Mouse (Mus musculus): Measurements from ENCODE around the gene Gm1113. TPM values are rescaled to one million over a fixed set of nuclear protein-coding genes. Genes with fewer than 3 reads are reported as not detected.

Gene Gm1113
- not detected in 4 replicates for total RNA-seq (2023; ENCODE audit: inconsistent age)

GRCm38 (mm10) chr9:35518169-35518568, at the start of gene Gm1113:
Gene Gm1113, minus strand, starts transcription at chr9:35518269.

DNA sequence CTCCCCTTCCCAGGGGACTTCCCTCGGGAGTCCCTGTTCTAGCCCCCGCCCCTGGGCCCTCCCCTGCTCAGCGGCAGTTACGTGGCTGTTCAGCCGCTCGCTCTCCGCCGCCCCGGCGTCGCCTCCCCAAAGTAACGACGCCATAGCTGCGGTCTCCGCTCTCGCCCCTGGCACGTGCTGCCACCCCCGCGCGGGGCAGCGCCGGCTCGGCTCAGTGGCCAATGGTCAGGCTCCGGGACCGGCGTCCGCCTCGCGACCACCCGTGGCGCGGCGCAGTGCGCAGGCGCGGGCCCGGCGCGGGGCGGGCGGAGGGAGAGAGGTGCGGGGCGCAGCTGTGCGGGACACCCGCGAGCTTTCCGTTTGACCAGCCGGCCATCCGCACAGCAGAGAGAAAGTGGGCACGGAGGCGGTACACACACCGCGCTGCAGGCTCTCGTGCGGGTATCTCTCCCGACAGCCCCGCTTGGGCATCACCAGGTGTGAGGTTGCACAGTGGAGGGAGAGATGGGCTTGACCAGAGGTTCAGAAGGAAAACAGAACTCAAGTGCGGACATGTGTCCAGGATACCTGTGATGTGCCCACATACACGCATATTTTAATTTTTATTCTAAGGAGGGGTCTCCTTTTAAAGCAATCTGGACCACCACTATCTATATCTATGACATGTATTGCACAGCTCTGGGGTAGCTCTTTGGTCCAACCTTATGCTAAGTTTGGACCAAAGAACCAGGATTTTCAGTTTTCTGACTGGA, 40.4 kb upstream of the Gm1113 start, which contains the start of the genes Ddx25 and Pus3:
Gene Ddx25, minus strand, starts transcription at position 272 of the 752 bp plus-strand sequence.
Gene Pus3, plus strand, starts transcription at position 339 of the 752 bp plus-strand sequence.

Other genes with a start within 250 kb of the Gm1113 start
- gene Cdon, start 97.1 kb downstream of the Gm1113 start, total RNA-seq (2023; ENCODE audit: inconsistent age) = 6.0 to 9.6 TPM (median 7.2 TPM) in 4 replicates
- gene Ddx25, start 40.3 kb upstream of the Gm1113 start, total RNA-seq (2023; ENCODE audit: inconsistent age) = 1.7 to 2.2 TPM (median 2.1 TPM) in 4 replicates
- 23.6 to 26.1 TPM (median 25.5 TPM) in 4 replicates for gene Pus3, start 40.3 kb upstream of the Gm1113 start, total RNA-seq (2023; ENCODE audit: inconsistent age)
- gene Pate2, start 52.0 kb upstream of the Gm1113 start, total RNA-seq (2023; ENCODE audit: inconsistent age) = not detected in 4 replicates
- 14.7 to 15.8 TPM (median 15.5 TPM) in 4 replicates for gene Hyls1, start 52.1 kb upstream of the Gm1113 start, total RNA-seq (2023; ENCODE audit: inconsistent age)
- not detected in 4 replicates for gene Pate4, start 93.7 kb upstream of the Gm1113 start, total RNA-seq (2023; ENCODE audit: inconsistent age)
- gene Pate3, start 129.9 kb upstream of the Gm1113 start, total RNA-seq (2023; ENCODE audit: inconsistent age) = not detected in 4 replicates
- gene Pate1, start 169.1 kb upstream of the Gm1113 start, total RNA-seq (2023; ENCODE audit: inconsistent age) = not detected in 4 replicates
- not detected in 4 replicates for gene Gm17677, start 222.8 kb upstream of the Gm1113 start, total RNA-seq (2023; ENCODE audit: inconsistent age)

Measured in B cell, adult (primary cell).